Mouse (Mus musculus) ES-E14 (cell line): Measurements from ENCODE around the gene Eda2r.

Experiments
- CHD2 ChIP-seq: IDR thresholded peaks from 2 replicates; pipeline ENCODE4 v1.6.1; 2014; ENCODE audit warnings: mild to moderate bottlenecking, low read depth, low read length, inconsistent platforms
- HCFC1 ChIP-seq: IDR thresholded peaks from 2 replicates; pipeline ENCODE4 v1.6.1; 2012; ENCODE audit warnings: low read length, inconsistent platforms, borderline replicate concordance; ENCODE audit not compliant: insufficient read depth
- MAFK ChIP-seq: IDR thresholded peaks from 2 replicates; pipeline ENCODE4 v1.6.1; 2014; ENCODE audit warnings: mild to moderate bottlenecking, low read depth, low read length, inconsistent platforms; ENCODE audit not compliant: insufficient read depth
- ZC3H11A ChIP-seq: IDR thresholded peaks from 2 replicates; pipeline ENCODE4 v1.6.1; 2012; ENCODE audit warnings: low read depth, mild to moderate bottlenecking, inconsistent platforms, low read length, borderline replicate concordance
- ZNF384 ChIP-seq: IDR thresholded peaks from 2 replicates; pipeline ENCODE4 v1.6.1; 2012; ENCODE audit warnings: low read depth, low read length, inconsistent platforms

DNA sequence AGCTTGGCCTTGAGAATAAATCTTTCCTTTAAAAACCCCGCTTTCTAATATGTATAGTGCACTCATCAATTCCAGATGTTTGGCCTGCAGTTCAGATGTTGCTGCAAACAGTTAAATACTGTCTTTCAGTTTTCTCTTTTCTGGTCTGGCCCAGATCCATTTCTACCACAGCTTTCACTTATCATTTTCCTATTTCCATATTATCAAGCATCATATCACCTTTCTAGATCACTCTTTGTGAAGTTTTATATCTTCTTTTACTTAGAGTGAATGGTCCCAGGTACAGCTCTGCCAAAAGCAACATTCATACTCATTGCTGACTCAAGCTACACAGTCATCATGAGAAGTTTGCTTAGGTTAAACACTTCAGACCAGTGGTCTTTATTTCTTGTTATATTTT lies 7.8 kb downstream of the Eda2r start:
- no peak for TF ChIP-seq ZC3H11A
- no peak for TF ChIP-seq ZNF384
- no peak for TF ChIP-seq HCFC1
- TF ChIP-seq MAFK: no peak
- TF ChIP-seq CHD2: no peak
